Mouse (Mus musculus) thymus, adult 2 months (tissue): Measurements from ENCODE around the gene Insig1. TPM values are rescaled to one million over a fixed set of nuclear protein-coding genes. Genes with fewer than 3 reads are reported as not detected.

Experiments
- DNase-seq: peaks from one replicate; pipeline ENCODE4 v3.0.0; 2021
- H3K27ac ChIP-seq: fragments of 200-500 bp; 2 replicates; pipeline ENCODE4 v1.5.1; 2012; ENCODE audit warnings: low read length, control low read depth; ENCODE audit not compliant: control insufficient read depth, insufficient read depth
- H3K27me3 ChIP-seq: fragments of 200-500 bp; 2 replicates; pipeline ENCODE4 v1.6.1; 2012; ENCODE audit warnings: mild to moderate bottlenecking, low read length, moderate library complexity, mixed read lengths; ENCODE audit not compliant: control insufficient read depth, insufficient read depth
- H3K36me3 ChIP-seq: fragments of 200-500 bp; 2 replicates; pipeline ENCODE4 v1.6.1; 2012; ENCODE audit warnings: mild to moderate bottlenecking, low read length, moderate library complexity; ENCODE audit not compliant: control insufficient read depth, insufficient read depth
- H3K4me1 ChIP-seq: fragments of 200-500 bp; replicated peaks from 2 replicates; pipeline ENCODE4 v1.6.1; 2012; ENCODE audit warnings: low read length; ENCODE audit not compliant: control insufficient read depth, insufficient read depth
- H3K4me3 ChIP-seq: fragments of 200-500 bp; 2 replicates; pipeline ENCODE4 v1.5.1; 2012; ENCODE audit warnings: mild to moderate bottlenecking, low read length, control low read depth, moderate library complexity; ENCODE audit not compliant: control insufficient read depth, insufficient read depth
- CTCF ChIP-seq: fragments of 200-500 bp; IDR thresholded peaks from 2 replicates; pipeline ENCODE4 v1.5.1; 2012; ENCODE audit warnings: mild to moderate bottlenecking, control low read depth, low read length, moderate library complexity, borderline replicate concordance; ENCODE audit not compliant: control insufficient read depth, poor library complexity, insufficient read depth; ENCODE audit errors: extremely low read depth
- POLR2A ChIP-seq: fragments of 200-500 bp; IDR thresholded peaks from 2 replicates; pipeline ENCODE4 v1.6.1; 2012; ENCODE audit warnings: mild to moderate bottlenecking, low read length, control low read depth, moderate library complexity; ENCODE audit not compliant: control insufficient read depth, poor library complexity, insufficient read depth; ENCODE audit errors: extremely low read depth
- WGBS: fragments of 180-500 bp; shearing (Covaris S2); methylation state at CpG from one replicate; pipeline ENCODE4 v1.1.7; 2018; 5-methylcytosine and 5-hydroxymethylcytosine counted together
- polyA plus RNA-seq: library from polyadenylated mRNA; depleted of rRNA; stranded (reverse); fragments of >200 nt; gene quantifications from 2 replicates; pipeline ENCODE4 v1.2.3, GENCODE M21; 2012

The Insig1 gene
- polyA plus RNA-seq, 1 experiment = 39.6 TPM

GRCm38 (mm10) chr5:28092327-28092726, 21.2 kb downstream of the Insig1 start:
- Histone ChIP-seq H3K27ac (no peak overlapping the region), H3K36me3 (no peaks in the 10 kb centered on the region), H3K4me3 (no peak overlapping the region), H3K4me1 (no peaks in the 10 kb centered on the region), H3K27me3 (no peaks in the 10 kb centered on the region)
- DNase-seq = no peak
- TF ChIP-seq POLR2A (no peak), CTCF (no peak)
- 91% methylated on average over 3 of the region's 3 CpGs for WGBS

GRCm38 (mm10) chr5:28093874-28094273, 22.7 kb downstream of the Insig1 start:
- no peak overlapping the region for H3K4me3 ChIP-seq
- H3K27me3 ChIP-seq = no peaks in the 10 kb centered on the region
- no peaks in the 10 kb centered on the region for H3K4me1 ChIP-seq
- DNase-seq = peak; percentile 77
- peak; percentile 81; the same call in 1 of the 2 replicates for TF ChIP-seq CTCF
- no peak for TF ChIP-seq POLR2A
- WGBS = 18% methylated on average over 4 of the region's 4 CpGs
- H3K36me3 ChIP-seq = no peaks in the 10 kb centered on the region
- no peak overlapping the region for H3K27ac ChIP-seq

- Histone ChIP-seq H3K36me3 (no peaks in the 10 kb centered on the region), H3K27me3 (no peaks in the 10 kb centered on the region), H3K4me3 (no peak overlapping the region), H3K27ac (no peak overlapping the region), H3K4me1 (no peaks in the 10 kb centered on the region)
- no peak for TF ChIP-seq POLR2A
- no peak for TF ChIP-seq CTCF
- no peak for DNase-seq
- WGBS = 86% methylated on average over 3 of the region's 3 CpGs
Observed at GRCm38 (mm10) chr5:28094393-28094792, 23.2 kb downstream of the Insig1 start.

GRCm38 (mm10) chr5:28094846-28095245, 23.7 kb downstream of the Insig1 start:
- no peaks in the 10 kb centered on the region for H3K4me1 ChIP-seq
- no peak overlapping the region for H3K27ac ChIP-seq
- WGBS = 73% methylated on average over 6 of the region's 6 CpGs
- no peaks in the 10 kb centered on the region for H3K36me3 ChIP-seq
- no peaks in the 10 kb centered on the region for H3K27me3 ChIP-seq
- TF ChIP-seq CTCF = no peak
- no peak for TF ChIP-seq POLR2A
- no peak overlapping the region for H3K4me3 ChIP-seq
- no peak for DNase-seq

- 77% methylated on average over 2 of the region's 2 CpGs for WGBS
- no peak overlapping the region for H3K4me3 ChIP-seq
- no peaks in the 10 kb centered on the region for H3K4me1 ChIP-seq
- TF ChIP-seq POLR2A (no peak), CTCF (no peak)
- H3K27ac ChIP-seq = no peak overlapping the region
- DNase-seq = no peak
- H3K27me3 ChIP-seq = no peaks in the 10 kb centered on the region
- H3K36me3 ChIP-seq = no peaks in the 10 kb centered on the region
Observed at GRCm38 (mm10) chr5:28095671-28096070, 24.5 kb downstream of the Insig1 start.

- TF ChIP-seq POLR2A = no peak
- no peak for TF ChIP-seq CTCF
- H3K27me3 ChIP-seq = no peaks in the 10 kb centered on the region
- H3K27ac ChIP-seq = no peak overlapping the region
- no peaks in the 10 kb centered on the region for H3K36me3 ChIP-seq
- no peak for DNase-seq
- H3K4me3 ChIP-seq = no peak overlapping the region
- WGBS = 83% methylated on average over 4 of the region's 4 CpGs
- H3K4me1 ChIP-seq = no peaks in the 10 kb centered on the region
Observed at GRCm38 (mm10) chr5:28106966-28107365, 35.8 kb downstream of the Insig1 start.

- 87% methylated on average over 6 of the region's 6 CpGs for WGBS
- Histone ChIP-seq H3K4me3 (no peak overlapping the region), H3K27ac (no peak overlapping the region), H3K36me3 (no peaks in the 10 kb centered on the region), H3K27me3 (no peaks in the 10 kb centered on the region), H3K4me1 (no peaks in the 10 kb centered on the region)
- TF ChIP-seq CTCF (no peak), POLR2A (no peak)
- no peak for DNase-seq
Observed at GRCm38 (mm10) chr5:28107974-28108373, 36.8 kb downstream of the Insig1 start.
